ENCODE assay signal across 8 mouse cellular contexts in genomic region chr3:129831035-129831568, GRCm38 (mm10). TPM values are rescaled to one million over a fixed set of nuclear protein-coding genes. Genes with fewer than 3 reads are reported as not detected.
DNase-seq lines count a peak whose midpoint lies in the region; ATAC-seq lines count a peak whose summit lies in the region.

Gene Gar1 (minus strand): TSS chr3:129831396.

- H3K27ac ChIP-seq in brown adipose tissue, adult 24 weeks (replicated peaks; ENCODE audit: low read depth, low read length) = peak within 1 kb of the TSS; percentile 82
- peak within 1 kb of the TSS; percentile 86 for H3K27ac ChIP-seq in heart, embryonic 13.5 days (replicated peaks)
- H3K27ac ChIP-seq in liver, embryonic 12.5 days = peak within 1 kb of the TSS; percentile 88
- H3K27ac ChIP-seq in stomach, embryonic 15.5 days = peak within 1 kb of the TSS; percentile 94

- peak within 1 kb of the TSS; percentile 83 for H3K4me2 ChIP-seq in heart, embryonic 13.5 days
- peak within 1 kb of the TSS; percentile 86 for H3K4me2 ChIP-seq in liver, embryonic 12.5 days
- peak within 1 kb of the TSS; percentile 84 for H3K4me2 ChIP-seq in stomach, embryonic 15.5 days

- no peaks in the 10 kb centered on the region for H3K4me1 ChIP-seq in brown adipose tissue, adult 24 weeks (ENCODE audit: control insufficient read depth, insufficient read depth, insufficient read length, low read length)
- peaks cover 32% of the 10 kb centered on the region for H3K4me1 ChIP-seq in heart, embryonic 13.5 days
- H3K4me1 ChIP-seq in liver, embryonic 12.5 days = peaks cover 33% of the 10 kb centered on the region
- H3K4me1 ChIP-seq in stomach, embryonic 15.5 days = peaks cover 10% of the 10 kb centered on the region; the same call in 1 of the 2 replicates

- WGBS in heart, embryonic 13.5 days = under 1% methylated on average over 60 of the region's 60 CpGs
- under 1% methylated on average over 60 of the region's 60 CpGs for WGBS in liver, embryonic 12.5 days (ENCODE audit: insufficient replicate concordance)
- 0% methylated on average over 59 of the region's 60 CpGs for WGBS in stomach, embryonic 15.5 days

- peak within 1 kb of the TSS; percentile 91 for H3K9ac ChIP-seq in heart, embryonic 13.5 days
- H3K9ac ChIP-seq in liver, embryonic 12.5 days = peak within 1 kb of the TSS; percentile 78
- H3K9ac ChIP-seq in stomach, embryonic 15.5 days = peak within 1 kb of the TSS; percentile 86

- peak; percentile 99 for DNase-seq in CD4-positive, CD25-positive, alpha-beta regulatory T cell, adult 2 months (ENCODE audit: low read depth, low spot score)
- peak; percentile 52 for DNase-seq in fat pad, adult 2 months (ENCODE audit: extremely low read depth, low read depth, low spot score)
- peak; percentile 98 for DNase-seq in kidney, postnatal 10 days
- DNase-seq in natural killer cell, adult 2 months (ENCODE audit: low spot score in 2 of 2) = peak; percentile 94 to 95

- H3K36me3 ChIP-seq in heart, embryonic 13.5 days = peaks cover 22% of the 10 kb centered on the region
- peaks cover 29% of the 10 kb centered on the region for H3K36me3 ChIP-seq in liver, embryonic 12.5 days
- H3K36me3 ChIP-seq in stomach, embryonic 15.5 days = peaks cover 4% of the 10 kb centered on the region; the same call in 1 of the 2 replicates

- peak within 1 kb of the TSS; percentile 82 for H3K4me3 ChIP-seq in brown adipose tissue, adult 24 weeks (ENCODE audit: insufficient read depth, low read depth, low read length)
- H3K4me3 ChIP-seq in heart, embryonic 13.5 days = peak within 1 kb of the TSS; percentile 98
- peak within 1 kb of the TSS; percentile 82 for H3K4me3 ChIP-seq in liver, embryonic 12.5 days
- H3K4me3 ChIP-seq in stomach, embryonic 15.5 days (replicated peaks) = peak within 1 kb of the TSS; percentile 98

- H3K9me3 ChIP-seq in heart, embryonic 13.5 days = no peaks in the 10 kb centered on the region
- H3K9me3 ChIP-seq in liver, embryonic 12.5 days (replicated peaks) = no peaks in the 10 kb centered on the region
- no peaks in the 10 kb centered on the region for H3K9me3 ChIP-seq in stomach, embryonic 15.5 days

- peak; percentile 78 for ATAC-seq in heart, embryonic 13.5 days (ENCODE audit: extremely low read depth, insufficient number of reproducible peaks, low FRiP score, low TSS enrichment)
- ATAC-seq in liver, embryonic 12.5 days = peak; percentile 87
- ATAC-seq in stomach, embryonic 15.5 days (ENCODE audit: insufficient read depth, low FRiP score, low read depth) = peak; percentile 86

- no peaks in the 10 kb centered on the region for H3K27me3 ChIP-seq in heart, embryonic 13.5 days (replicated peaks)
- H3K27me3 ChIP-seq in liver, embryonic 12.5 days (replicated peaks) = peaks cover 13% of the 10 kb centered on the region; the same call in 1 of the 2 replicates
- no peaks in the 10 kb centered on the region for H3K27me3 ChIP-seq in stomach, embryonic 15.5 days (replicated peaks)

RNA-seq across cellular contexts. Expression of gene Gar1, which starts in this region (rescaled TPM):
- polyA plus RNA-seq in brown adipose tissue, adult 24 weeks (2012; ENCODE audit: insufficient read depth, insufficient read length, missing spikeins) = 15.3 and 17.7 TPM in 2 replicates
- polyA plus RNA-seq in heart, embryonic 13.5 days (2015; fragmentation: Nextera tagmentation; extraction: Ambion mirVana) = 40.7 and 41.5 TPM in 2 replicates
- polyA plus RNA-seq in liver, embryonic 12.5 days (2016; fragmentation: Nextera tagmentation; extraction: Ambion mirVana) = 125 and 131 TPM in 2 replicates
- 84.8 and 91.7 TPM in 2 replicates for polyA plus RNA-seq in stomach, embryonic 15.5 days (2015; fragmentation: Nextera tagmentation; extraction: Ambion mirVana)

Comparison
In these comparisons a context has a peak if more than half of its experiments do, and no peak if none do; other contexts are left out.
1. Peak in every context shown above with its lines: DNase-seq, ATAC-seq, H3K4me3 ChIP-seq and H3K27ac ChIP-seq.